Comparison of ENCODE assay signal across 31 mouse cellular contexts in genomic region chr12:105852798-105853197, GRCm38 (mm10).
DNase-seq lines count a peak whose midpoint lies in the region; ATAC-seq and TF ChIP-seq lines count a peak whose summit lies in the region.
"Had no signal": no experiment of that assay in that cellular context is flagged by ENCODE, and none has a peak within 500 bp of the region (broad histone marks: within the 10 kb centered on the region; RNA-seq: fewer than 3 reads in every experiment).

No protein-coding gene starts in this region.

- no peaks in the 10 kb centered on the region for H3K36me3 ChIP-seq in forebrain, embryonic 15.5 days
- H3K36me3 ChIP-seq in forebrain, embryonic 14.5 days (ENCODE audit: control insufficient read depth, insufficient read depth, low read length) = no peaks in the 10 kb centered on the region
- H3K36me3 ChIP-seq in midbrain, embryonic 12.5 days = no peaks in the 10 kb centered on the region
- H3K36me3 ChIP-seq in midbrain, postnatal 0 days (ENCODE audit: insufficient read depth, low read length) = no peaks in the 10 kb centered on the region
- no peaks in the 10 kb centered on the region for H3K36me3 ChIP-seq in neural tube, embryonic 13.5 days
- H3K36me3 ChIP-seq: limb, embryonic 10.5 days; limb, embryonic 15.5 days; liver, embryonic 13.5 days had no signal

- no peaks in the 10 kb centered on the region for H3K27me3 ChIP-seq in forebrain, embryonic 15.5 days
- no peaks in the 10 kb centered on the region for H3K27me3 ChIP-seq in forebrain, embryonic 14.5 days (replicated peaks; ENCODE audit: control insufficient read depth, insufficient read depth, low read length)
- H3K27me3 ChIP-seq in midbrain, embryonic 12.5 days = no peaks in the 10 kb centered on the region
- no peaks in the 10 kb centered on the region for H3K27me3 ChIP-seq in midbrain, postnatal 0 days (ENCODE audit: insufficient read depth, low read length)
- H3K27me3 ChIP-seq in neural tube, embryonic 13.5 days = no peaks in the 10 kb centered on the region
- H3K27me3 ChIP-seq: limb, embryonic 15.5 days; liver, embryonic 13.5 days had no signal

- no peak overlapping the region for H3K4me3 ChIP-seq in forebrain, embryonic 15.5 days
- no peak overlapping the region for H3K4me3 ChIP-seq in forebrain, embryonic 14.5 days (ENCODE audit: low read depth, low read length)
- no peak overlapping the region for H3K4me3 ChIP-seq in midbrain, embryonic 12.5 days
- no peak overlapping the region for H3K4me3 ChIP-seq in midbrain, postnatal 0 days (ENCODE audit: low read depth, low read length)
- no peak overlapping the region for H3K4me3 ChIP-seq in neural tube, embryonic 13.5 days
- H3K4me3 ChIP-seq: erythroblast, embryonic 14.5 days; limb, embryonic 10.5 days; limb, embryonic 15.5 days; liver, embryonic 13.5 days; megakaryocyte, embryonic 14.5 days had no signal

- no peak overlapping the region for H3K4me2 ChIP-seq in forebrain, embryonic 15.5 days (replicated peaks)
- no peak overlapping the region for H3K4me2 ChIP-seq in forebrain, embryonic 14.5 days (ENCODE audit: low read length)
- H3K4me2 ChIP-seq in midbrain, embryonic 12.5 days (replicated peaks) = no peak overlapping the region
- H3K4me2 ChIP-seq in midbrain, postnatal 0 days (ENCODE audit: low read depth, low read length, poor library complexity, severe bottlenecking) = no peak overlapping the region
- no peak overlapping the region for H3K4me2 ChIP-seq in neural tube, embryonic 13.5 days
- H3K4me2 ChIP-seq: heart, embryonic 11.5 days; limb, embryonic 15.5 days; liver, embryonic 13.5 days had no signal

- H3K4me1 ChIP-seq in forebrain, embryonic 15.5 days = peaks cover 42% of the 10 kb centered on the region
- peaks cover 18% of the 10 kb centered on the region for H3K4me1 ChIP-seq in forebrain, embryonic 14.5 days (ENCODE audit: control insufficient read depth, insufficient read depth, low read length)
- peaks cover 18% of the 10 kb centered on the region for H3K4me1 ChIP-seq in midbrain, embryonic 12.5 days
- H3K4me1 ChIP-seq in midbrain, postnatal 0 days (ENCODE audit: insufficient read depth, low read length) = no peaks in the 10 kb centered on the region
- H3K4me1 ChIP-seq in neural tube, embryonic 13.5 days (replicated peaks) = peaks cover 55% of the 10 kb centered on the region
- H3K4me1 ChIP-seq: liver, embryonic 13.5 days had no signal

- TF ChIP-seq POLR2A in brain, embryonic 14.5 days (IDR thresholded peaks at IDR 0.05; ENCODE audit: borderline replicate concordance, extremely low read depth, insufficient read depth, insufficient read length, poor library complexity, severe bottlenecking) = no peak

- H3K9me3 ChIP-seq in forebrain, embryonic 15.5 days = no peaks in the 10 kb centered on the region
- H3K9me3 ChIP-seq in forebrain, embryonic 14.5 days (replicated peaks; ENCODE audit: control insufficient read depth, low read length) = no peaks in the 10 kb centered on the region
- no peaks in the 10 kb centered on the region for H3K9me3 ChIP-seq in midbrain, embryonic 12.5 days
- H3K9me3 ChIP-seq in midbrain, postnatal 0 days (ENCODE audit: low read length) = no peaks in the 10 kb centered on the region
- H3K9me3 ChIP-seq in neural tube, embryonic 13.5 days = no peaks in the 10 kb centered on the region
- H3K9me3 ChIP-seq: limb, embryonic 10.5 days; limb, embryonic 15.5 days; liver, embryonic 13.5 days; megakaryocyte, embryonic 14.5 days had no signal

- no peak for ATAC-seq in forebrain, embryonic 15.5 days (replicated peaks)
- no peak for ATAC-seq in forebrain, embryonic 14.5 days
- peak; percentile 35 for ATAC-seq in midbrain, embryonic 12.5 days (ENCODE audit: low FRiP score, low read depth)
- no peak for ATAC-seq in midbrain, postnatal 0 days (ENCODE audit: low FRiP score)
- peak; percentile 26; the same call in 1 of the 2 replicates for ATAC-seq in neural tube, embryonic 13.5 days (ENCODE audit: low read depth)
- ATAC-seq: CD4-positive, CD25-positive, alpha-beta regulatory T cell, adult 4 months; intestine, embryonic 16.5 days; lung, postnatal 0 days had no signal

- H3K9ac ChIP-seq in forebrain, embryonic 15.5 days (replicated peaks) = no peak overlapping the region
- H3K9ac ChIP-seq in forebrain, embryonic 14.5 days (ENCODE audit: low read length) = no peak overlapping the region
- no peak overlapping the region for H3K9ac ChIP-seq in midbrain, embryonic 12.5 days (replicated peaks)
- no peak overlapping the region for H3K9ac ChIP-seq in midbrain, postnatal 0 days (replicated peaks; ENCODE audit: low read length, poor library complexity, severe bottlenecking)
- 0 out of 2 replicates have a peak overlapping the region, but pooled peaks have one; percentile 17 for H3K9ac ChIP-seq in neural tube, embryonic 13.5 days
- H3K9ac ChIP-seq: limb, embryonic 15.5 days; liver, embryonic 13.5 days had no signal

- no peak for TF ChIP-seq CTCF in midbrain, postnatal 0 days (IDR thresholded peaks at IDR 0.05)
- TF ChIP-seq CTCF in brain, embryonic 14.5 days (IDR thresholded peaks at IDR 0.05; ENCODE audit: borderline replicate concordance, extremely low read depth, insufficient read depth, insufficient read length) = no peak

- 0 out of 2 replicates have a peak overlapping the region, but pooled peaks have one; percentile 11 for H3K27ac ChIP-seq in forebrain, embryonic 15.5 days (replicated peaks)
- no peak overlapping the region; the same call in 1 of the 2 replicates for H3K27ac ChIP-seq in forebrain, embryonic 14.5 days (ENCODE audit: low read depth, low read length)
- H3K27ac ChIP-seq in midbrain, embryonic 12.5 days (replicated peaks) = 0 out of 2 replicates have a peak overlapping the region, but pooled peaks have one; percentile 35
- H3K27ac ChIP-seq in midbrain, postnatal 0 days (ENCODE audit: low read depth, low read length) = no peak overlapping the region
- H3K27ac ChIP-seq in neural tube, embryonic 13.5 days (replicated peaks) = peak overlapping the region; percentile 61
- H3K27ac ChIP-seq: kidney, postnatal 0 days; limb, embryonic 10.5 days; limb, embryonic 15.5 days; liver, embryonic 13.5 days had no signal

- DNase-seq in forebrain, embryonic 14.5 days (ENCODE audit: low spot score) = no peak
- no peak for DNase-seq in midbrain, postnatal 0 days (ENCODE audit: low spot score)
- DNase-seq in brain, embryonic 14.5 days (ENCODE audit: low read depth) = peak; percentile 61
- no peak for DNase-seq in right cerebral cortex, postnatal 4 days
- DNase-seq: adrenal gland, postnatal 36 days; cerebellum, adult 2 months; cerebellum, postnatal 14 days; gastrocnemius, postnatal 14 days; heart, adult 11 months; heart, postnatal 36 days; kidney, adult 8-10 months; kidney, postnatal 4 days; layer of hippocampus, postnatal 36 days; liver, embryonic 13.5 days; lung, adult 18-20 months; lung, postnatal 4 days; right cerebral cortex, postnatal 25 days; spleen, adult 18-20 months; thymus, postnatal 14 days had no signal

- WGBS in forebrain, embryonic 15.5 days = 42% methylated on average over 7 of the region's 7 CpGs
- WGBS in forebrain, embryonic 14.5 days = 47% methylated on average over 7 of the region's 7 CpGs
- WGBS in midbrain, embryonic 12.5 days = 36% methylated on average over 7 of the region's 7 CpGs
- WGBS in midbrain, postnatal 0 days = 24% methylated on average over 7 of the region's 7 CpGs
- 30% methylated on average over 7 of the region's 7 CpGs for WGBS in neural tube, embryonic 13.5 days

Comparison
In these comparisons a context has a peak if more than half of its experiments do, and no peak if none do; other contexts are left out.
1. ATAC-seq: peak in midbrain, embryonic 12.5 days (single experiment) and neural tube, embryonic 13.5 days (single experiment); none in forebrain, embryonic 15.5 days (single experiment), forebrain, embryonic 14.5 days (single experiment) and midbrain, postnatal 0 days (single experiment).
2. H3K27ac ChIP-seq: peak in forebrain, embryonic 15.5 days (single experiment), midbrain, embryonic 12.5 days (single experiment) and neural tube, embryonic 13.5 days (single experiment); none in forebrain, embryonic 14.5 days (single experiment) and midbrain, postnatal 0 days (single experiment).